Mouse (Mus musculus): ENCODE data around the gene Akap5. TPM values are rescaled to one million over a fixed set of nuclear protein-coding genes. Genes with fewer than 3 reads are reported as not detected.

Gene Akap5
- polyA plus RNA-seq, 1 experiment from 2014 or later, result 17.0 TPM

- H3K27ac ChIP-seq (ENCODE audit: low read depth, low read length), result peak within 1 kb of the TSS; percentile 98
- WGBS, result 0% methylated on average over 78 of the region's 99 CpGs
- H3K36me3 ChIP-seq (ENCODE audit: control insufficient read depth, insufficient read depth, low read length), result no peaks in the 10 kb centered on the region
- H3K4me1 ChIP-seq (ENCODE audit: control insufficient read depth, insufficient read depth, low read length), result peaks cover 29% of the 10 kb centered on the region
- H3K27me3 ChIP-seq (ENCODE audit: control insufficient read depth, insufficient read depth, low read length), result no peaks in the 10 kb centered on the region
- peak within 1 kb of the TSS; percentile 76 for H3K4me2 ChIP-seq (ENCODE audit: low read depth, low read length)
- peak within 1 kb of the TSS; percentile 97 for H3K9ac ChIP-seq (replicated peaks; ENCODE audit: low read depth, low read length)
- peak within 1 kb of the TSS; percentile 90 for H3K4me3 ChIP-seq (ENCODE audit: low read depth, low read length)
- no peaks in the 10 kb centered on the region for H3K9me3 ChIP-seq (ENCODE audit: control insufficient read depth, low read length)
- peak; percentile 60 for ATAC-seq (ENCODE audit: low read depth)
Measured at GRCm38 (mm10) chr12:76369978-76370830, 45.5 kb downstream of the Akap5 start, which contains the start of gene Zbtb1. Zbtb1 (plus strand) TSS chr12:76370266.

DNA sequence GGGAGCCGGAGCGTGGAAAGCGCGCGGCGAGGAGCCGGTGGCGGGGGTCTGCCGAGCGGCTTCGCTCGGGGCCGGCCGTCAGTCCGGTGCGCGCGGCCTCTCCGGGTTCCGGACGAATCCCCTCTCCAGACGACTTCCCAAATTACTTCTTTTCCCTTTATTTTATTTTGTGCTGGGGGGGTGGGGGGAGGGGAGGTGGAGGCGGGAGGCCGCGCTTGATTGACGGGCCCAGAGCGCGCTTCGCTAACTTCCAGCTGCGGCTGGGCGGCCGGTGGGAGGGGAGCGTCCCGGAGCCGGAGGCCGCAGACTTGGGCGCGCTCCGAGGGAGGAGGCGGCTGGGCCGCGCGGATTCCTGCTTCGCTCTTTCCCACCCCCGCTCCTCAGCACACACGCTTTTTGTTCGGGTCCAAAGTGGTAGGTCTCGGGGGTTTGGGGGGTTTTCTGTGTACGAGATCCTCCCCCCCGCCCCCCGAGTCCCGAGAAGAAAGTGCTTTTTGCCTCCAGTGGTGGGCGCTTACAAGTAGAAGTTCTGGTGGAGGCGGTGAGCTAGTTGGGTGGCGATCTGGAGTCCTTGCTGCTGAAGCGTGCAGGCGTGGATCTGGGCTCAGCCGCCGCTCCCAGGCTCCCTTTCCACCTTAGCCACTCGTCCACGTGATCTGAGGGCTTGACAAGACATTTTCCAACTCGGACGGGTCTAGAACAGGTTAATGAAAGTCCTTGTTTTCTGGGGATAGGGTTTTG is 46.3 kb downstream of the Akap5 start:
- under 1% methylated on average over 59 of the region's 63 CpGs for WGBS
- peak; percentile 16; the same call in 1 of the 2 replicates for ATAC-seq (ENCODE audit: low read depth)
- H3K27me3 ChIP-seq (ENCODE audit: control insufficient read depth, insufficient read depth, low read length), result no peaks in the 10 kb centered on the region
- peak overlapping the region; percentile 90 for H3K4me3 ChIP-seq (ENCODE audit: low read depth, low read length)
- peak overlapping the region; percentile 98 for H3K27ac ChIP-seq (ENCODE audit: low read depth, low read length)
- H3K4me1 ChIP-seq (ENCODE audit: control insufficient read depth, insufficient read depth, low read length), result peaks cover 29% of the 10 kb centered on the region
- peak overlapping the region; percentile 76 for H3K4me2 ChIP-seq (ENCODE audit: low read depth, low read length)
- no peaks in the 10 kb centered on the region for H3K9me3 ChIP-seq (ENCODE audit: control insufficient read depth, low read length)
- H3K9ac ChIP-seq (replicated peaks; ENCODE audit: low read depth, low read length), result peak overlapping the region; percentile 97
- no peaks in the 10 kb centered on the region for H3K36me3 ChIP-seq (ENCODE audit: control insufficient read depth, insufficient read depth, low read length)

DNA sequence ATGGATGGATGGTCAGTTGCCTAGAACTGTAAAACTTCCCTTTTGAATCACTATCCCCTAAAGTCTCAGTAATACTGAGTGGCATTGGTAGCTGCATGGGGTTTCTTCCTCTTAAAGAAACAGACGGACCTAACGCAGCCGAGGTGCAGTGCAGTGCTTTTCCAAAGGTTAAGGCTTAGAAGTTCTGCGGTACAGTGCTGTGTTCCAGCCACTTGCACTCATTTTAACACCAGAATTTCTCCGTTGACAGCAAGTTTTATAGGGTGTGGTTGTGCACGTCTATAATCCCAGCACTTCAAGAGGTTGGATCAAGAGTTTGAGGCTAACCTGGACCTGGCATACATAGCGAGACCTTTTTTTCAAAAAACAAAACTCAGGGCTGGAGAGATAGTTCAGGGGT is 47.4 kb downstream of the Akap5 start:
- ATAC-seq (ENCODE audit: low read depth), result no peak
- Histone ChIP-seq H3K36me3 (ENCODE audit: control insufficient read depth, insufficient read depth, low read length) (no peaks in the 10 kb centered on the region), H3K9ac (replicated peaks; ENCODE audit: low read depth, low read length) (no peak overlapping the region), H3K4me2 (ENCODE audit: low read depth, low read length) (peak overlapping the region; percentile 76; the same call in 1 of the 2 replicates), H3K4me1 (ENCODE audit: control insufficient read depth, insufficient read depth, low read length) (peaks cover 26% of the 10 kb centered on the region), H3K9me3 (ENCODE audit: control insufficient read depth, low read length) (no peaks in the 10 kb centered on the region), H3K4me3 (ENCODE audit: low read depth, low read length) (peak overlapping the region; percentile 90), H3K27ac (ENCODE audit: low read depth, low read length) (no peak overlapping the region), H3K27me3 (ENCODE audit: control insufficient read depth, insufficient read depth, low read length) (no peaks in the 10 kb centered on the region)
- 42% methylated on average over 7 of the region's 7 CpGs for WGBS

DNA sequence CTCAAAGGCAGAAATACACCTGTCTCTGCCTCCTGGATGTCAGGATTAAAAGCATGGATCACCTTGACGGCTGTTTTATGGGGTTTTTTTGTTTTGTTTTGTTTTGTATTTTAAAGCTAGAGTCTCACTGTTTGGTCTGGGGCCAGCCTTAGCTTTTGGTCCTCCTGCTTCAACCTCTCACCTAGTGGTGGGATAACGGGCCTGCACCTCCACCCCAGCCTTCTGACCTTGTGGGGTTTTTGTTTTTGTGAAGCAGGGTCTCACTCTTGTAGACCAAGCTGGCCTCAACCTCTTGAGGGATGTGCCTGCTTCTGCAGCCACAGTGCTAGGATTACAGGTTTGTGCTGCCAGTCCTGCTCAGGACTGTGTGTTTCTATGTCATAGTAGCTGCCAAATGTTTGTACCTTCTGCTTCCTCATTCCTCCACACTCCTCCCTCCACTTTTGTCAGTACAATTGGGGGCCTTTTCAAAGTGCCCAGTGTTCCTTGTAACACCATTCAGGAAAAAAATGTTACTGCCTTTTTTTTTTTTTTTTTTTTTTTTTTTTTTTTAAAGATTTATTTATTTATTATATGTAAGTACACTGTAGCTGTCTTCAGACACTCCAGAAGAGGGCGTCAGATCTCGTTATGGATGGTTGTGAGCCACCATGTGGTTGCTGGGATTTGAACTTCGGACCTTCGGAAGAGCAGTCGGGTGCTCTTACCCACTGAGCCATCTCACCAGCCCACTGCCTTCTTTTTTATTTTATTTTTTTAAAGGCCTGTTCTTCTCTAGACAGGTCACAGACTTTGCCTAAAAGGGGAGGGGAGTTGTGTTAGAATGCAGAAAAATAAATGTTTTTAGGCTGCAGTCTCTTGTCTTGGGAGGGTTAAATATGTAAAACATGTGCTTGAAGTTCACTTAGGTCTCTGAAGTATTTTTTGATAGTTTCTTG is 48.5 kb downstream of the Akap5 start:
- no peaks in the 10 kb centered on the region for H3K9me3 ChIP-seq (ENCODE audit: control insufficient read depth, low read length)
- WGBS, result 81% methylated on average over 5 of the region's 7 CpGs
- H3K27me3 ChIP-seq (ENCODE audit: control insufficient read depth, insufficient read depth, low read length), result no peaks in the 10 kb centered on the region
- H3K4me3 ChIP-seq (ENCODE audit: low read depth, low read length), result no peak overlapping the region
- H3K27ac ChIP-seq (ENCODE audit: low read depth, low read length), result no peak overlapping the region
- ATAC-seq (ENCODE audit: low read depth), result no peak
- no peak overlapping the region for H3K4me2 ChIP-seq (ENCODE audit: low read depth, low read length)
- no peaks in the 10 kb centered on the region for H3K36me3 ChIP-seq (ENCODE audit: control insufficient read depth, insufficient read depth, low read length)
- H3K9ac ChIP-seq (replicated peaks; ENCODE audit: low read depth, low read length), result no peak overlapping the region
- H3K4me1 ChIP-seq (ENCODE audit: control insufficient read depth, insufficient read depth, low read length), result peaks cover 15% of the 10 kb centered on the region

GRCm38 (mm10) chr12:76373991-76374390 is 49.3 kb downstream of the Akap5 start:
- 0 out of 2 replicates have a peak, but pooled peaks cover 10% of the 10 kb centered on the region for H3K4me1 ChIP-seq (ENCODE audit: control insufficient read depth, insufficient read depth, low read length)
- no peaks in the 10 kb centered on the region for H3K9me3 ChIP-seq (ENCODE audit: control insufficient read depth, low read length)
- no peak for ATAC-seq (ENCODE audit: low read depth)
- no peak overlapping the region for H3K4me2 ChIP-seq (ENCODE audit: low read depth, low read length)
- H3K36me3 ChIP-seq (ENCODE audit: control insufficient read depth, insufficient read depth, low read length), result no peaks in the 10 kb centered on the region
- no peak overlapping the region for H3K27ac ChIP-seq (ENCODE audit: low read depth, low read length)
- H3K27me3 ChIP-seq (ENCODE audit: control insufficient read depth, insufficient read depth, low read length), result no peaks in the 10 kb centered on the region
- H3K9ac ChIP-seq (replicated peaks; ENCODE audit: low read depth, low read length), result no peak overlapping the region
- WGBS, result 60% methylated on average over 6 of the region's 6 CpGs
- no peak overlapping the region for H3K4me3 ChIP-seq (ENCODE audit: low read depth, low read length)

- no peak for ATAC-seq (ENCODE audit: low read depth)
- Histone ChIP-seq H3K36me3 (ENCODE audit: control insufficient read depth, insufficient read depth, low read length) (no peaks in the 10 kb centered on the region), H3K4me3 (ENCODE audit: low read depth, low read length) (no peak overlapping the region), H3K4me1 (ENCODE audit: control insufficient read depth, insufficient read depth, low read length) (0 out of 2 replicates have a peak, but pooled peaks cover 10% of the 10 kb centered on the region), H3K4me2 (ENCODE audit: low read depth, low read length) (no peak overlapping the region), H3K27ac (ENCODE audit: low read depth, low read length) (no peak overlapping the region), H3K27me3 (ENCODE audit: control insufficient read depth, insufficient read depth, low read length) (no peaks in the 10 kb centered on the region), H3K9me3 (ENCODE audit: control insufficient read depth, low read length) (no peaks in the 10 kb centered on the region), H3K9ac (replicated peaks; ENCODE audit: low read depth, low read length) (no peak overlapping the region)
- WGBS, result 76% methylated on average over 4 of the region's 4 CpGs
Measured at GRCm38 (mm10) chr12:76374911-76375310, 50.2 kb downstream of the Akap5 start.

DNA sequence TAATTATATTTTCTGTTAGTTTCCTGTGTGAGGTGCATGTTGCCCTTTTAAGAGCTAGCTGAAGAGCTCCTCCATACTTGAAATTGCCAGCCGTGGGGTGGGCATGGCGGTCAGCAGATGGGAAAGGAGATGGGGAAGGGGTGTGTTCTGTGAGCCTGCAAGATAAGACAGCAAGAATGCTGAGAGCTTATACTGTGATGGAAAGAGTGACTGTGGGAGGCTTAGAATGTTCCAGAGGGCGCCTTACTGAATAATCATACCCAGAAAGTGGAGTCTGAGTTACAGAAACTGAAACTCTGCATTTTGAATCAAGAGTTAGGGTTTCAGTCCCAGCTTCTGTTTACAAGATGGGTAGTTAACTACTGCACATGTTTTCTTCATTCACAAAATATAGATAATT is 50.8 kb downstream of the Akap5 start:
- WGBS, result 92% methylated on average over 3 of the region's 3 CpGs
- H3K4me2 ChIP-seq (ENCODE audit: low read depth, low read length), result no peak overlapping the region
- H3K9me3 ChIP-seq (ENCODE audit: control insufficient read depth, low read length), result no peaks in the 10 kb centered on the region
- H3K36me3 ChIP-seq (ENCODE audit: control insufficient read depth, insufficient read depth, low read length), result no peaks in the 10 kb centered on the region
- no peak for ATAC-seq (ENCODE audit: low read depth)
- H3K27ac ChIP-seq (ENCODE audit: low read depth, low read length), result no peak overlapping the region
- 0 out of 2 replicates have a peak, but pooled peaks cover 10% of the 10 kb centered on the region for H3K4me1 ChIP-seq (ENCODE audit: control insufficient read depth, insufficient read depth, low read length)
- H3K4me3 ChIP-seq (ENCODE audit: low read depth, low read length), result no peak overlapping the region
- no peak overlapping the region for H3K9ac ChIP-seq (replicated peaks; ENCODE audit: low read depth, low read length)
- H3K27me3 ChIP-seq (ENCODE audit: control insufficient read depth, insufficient read depth, low read length), result no peaks in the 10 kb centered on the region

- Histone ChIP-seq H3K27ac (ENCODE audit: low read depth, low read length) (no peak overlapping the region), H3K4me3 (ENCODE audit: low read depth, low read length) (no peak overlapping the region), H3K9me3 (ENCODE audit: control insufficient read depth, low read length) (no peaks in the 10 kb centered on the region), H3K9ac (replicated peaks; ENCODE audit: low read depth, low read length) (no peak overlapping the region), H3K4me2 (ENCODE audit: low read depth, low read length) (no peak overlapping the region), H3K27me3 (ENCODE audit: control insufficient read depth, insufficient read depth, low read length) (no peaks in the 10 kb centered on the region), H3K36me3 (ENCODE audit: control insufficient read depth, insufficient read depth, low read length) (no peaks in the 10 kb centered on the region), H3K4me1 (ENCODE audit: control insufficient read depth, insufficient read depth, low read length) (0 out of 2 replicates have a peak, but pooled peaks cover 7% of the 10 kb centered on the region)
- 40% methylated on average over 7 of the region's 7 CpGs for WGBS
- no peak for ATAC-seq (ENCODE audit: low read depth)
Measured at GRCm38 (mm10) chr12:76376649-76377048, 52.0 kb downstream of the Akap5 start.

All from neural tube, embryonic 14.5 days (tissue).